Mouse (Mus musculus) embryo, embryonic 10.5 days (tissue): ENCODE data around the gene Saxo1.

Source experiments
- DNase-seq: peaks from one replicate; pipeline ENCODE4 v3.0.0-alpha.2; 2015; ENCODE audit warnings: low spot score

Saxo1 gene

GRCm38 (mm10) chr4:86527162-86528136, 30.7 kb downstream of the Saxo1 start:
- peak; percentile 68 for DNase-seq

GRCm38 (mm10) chr4:86524483-86524882, 33.6 kb downstream of the Saxo1 start:
- DNase-seq = no peak

- DNase-seq = no peak
These were observed 34.4 kb downstream of the Saxo1 start for GRCm38 (mm10) chr4:86523771-86524170.

GRCm38 (mm10) chr4:86520695-86521094, 37.4 kb downstream of the Saxo1 start:
- DNase-seq = no peak

- no peak for DNase-seq
These were observed 38.2 kb downstream of the Saxo1 start for GRCm38 (mm10) chr4:86519953-86520352.

- DNase-seq = no peak
These were observed 53.5 kb downstream of the Saxo1 start for GRCm38 (mm10) chr4:86504656-86505055.

- DNase-seq = no peak
These were observed 58.6 kb downstream of the Saxo1 start for GRCm38 (mm10) chr4:86499561-86499960.

GRCm38 (mm10) chr4:86498754-86499153, 59.4 kb downstream of the Saxo1 start:
- no peak for DNase-seq

GRCm38 (mm10) chr4:86489128-86489527, 69.0 kb downstream of the Saxo1 start:
- no peak for DNase-seq

GRCm38 (mm10) chr4:86486901-86487300, 71.2 kb downstream of the Saxo1 start:
- no peak for DNase-seq

- no peak for DNase-seq
These were observed 71.6 kb downstream of the Saxo1 start for GRCm38 (mm10) chr4:86486491-86486890.

- no peak for DNase-seq
These were observed 73.1 kb downstream of the Saxo1 start for GRCm38 (mm10) chr4:86485052-86485451.

GRCm38 (mm10) chr4:86483686-86484085, 74.4 kb downstream of the Saxo1 start:
- DNase-seq = no peak

- no peak for DNase-seq
These were observed 75.0 kb downstream of the Saxo1 start for GRCm38 (mm10) chr4:86483013-86483615.

- peak; percentile 19 for DNase-seq
These were observed 77.2 kb downstream of the Saxo1 start for GRCm38 (mm10) chr4:86480891-86481290.

GRCm38 (mm10) chr4:86464808-86465207, 93.3 kb downstream of the Saxo1 start:
- DNase-seq = peak; percentile 29

GRCm38 (mm10) chr4:86450468-86450867, 107.7 kb downstream of the Saxo1 start:
- DNase-seq = no peak

- no peak for DNase-seq
These were observed 121.8 kb downstream of the Saxo1 start for GRCm38 (mm10) chr4:86436336-86436735.

- DNase-seq = no peak
These were observed 122.5 kb downstream of the Saxo1 start for GRCm38 (mm10) chr4:86435631-86436030.

- no peak for DNase-seq
These were observed 129.9 kb downstream of the Saxo1 start for GRCm38 (mm10) chr4:86428091-86428745.

- DNase-seq = no peak
These were observed 130.8 kb downstream of the Saxo1 start for GRCm38 (mm10) chr4:86427312-86427711.

GRCm38 (mm10) chr4:86426549-86426948, 131.6 kb downstream of the Saxo1 start:
- DNase-seq = peak; percentile 57

- DNase-seq = no peak
These were observed 132.5 kb downstream of the Saxo1 start for GRCm38 (mm10) chr4:86425581-86425980.
